Mouse (Mus musculus): ENCODE measurements around the gene Cog5. TPM values are rescaled to one million over a fixed set of nuclear protein-coding genes. Genes with fewer than 3 reads are reported as not detected.

Cog5 gene
- polyA plus RNA-seq, 1 experiment from 2014 or later, result 27.3 TPM

DNA sequence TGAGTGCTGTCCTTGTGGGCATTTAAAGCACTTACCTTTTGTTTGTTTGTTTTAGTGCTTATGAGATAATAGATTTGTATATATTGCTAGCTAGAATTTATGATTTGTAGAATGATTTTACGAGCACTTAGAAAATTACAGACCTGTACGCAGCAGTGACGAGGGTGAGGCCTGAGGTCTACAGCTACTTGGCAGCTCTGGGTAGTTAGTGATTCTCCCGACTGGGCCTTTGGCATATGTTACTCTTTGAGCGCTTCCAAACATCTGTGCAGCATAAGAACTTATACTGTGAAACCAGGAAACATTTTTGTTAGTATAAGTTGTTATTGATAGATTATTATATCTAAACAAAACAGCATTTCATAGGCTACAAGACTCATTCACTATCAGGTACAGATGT is 46.7 kb downstream of the Cog5 start:
- H3K27ac ChIP-seq (ENCODE audit: low read length), result no peak overlapping the region

DNA sequence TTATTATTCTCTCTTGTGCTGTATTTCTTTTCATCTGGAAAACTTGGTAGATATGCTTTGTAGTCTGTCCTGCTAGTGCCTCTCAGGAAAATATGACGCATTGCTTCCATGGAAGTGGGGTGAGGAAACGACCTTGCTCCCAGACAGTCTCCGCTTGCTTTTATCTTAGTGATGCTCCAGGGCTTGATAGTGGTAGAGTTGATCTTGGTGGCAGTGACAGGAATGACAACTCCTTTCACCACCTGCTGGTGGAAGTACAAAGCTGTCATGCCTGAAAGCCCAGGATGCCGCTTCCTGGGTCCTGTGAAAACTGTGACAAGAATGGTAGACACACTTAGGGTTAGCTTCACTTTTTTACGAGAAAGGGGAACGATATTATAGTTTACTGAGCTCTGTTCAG is 49.2 kb downstream of the Cog5 start:
- no peak overlapping the region for H3K4me3 ChIP-seq (ENCODE audit: low read depth, low read length)
- 60% methylated on average over 6 of the region's 6 CpGs for WGBS
- H3K27ac ChIP-seq (ENCODE audit: low read length), result no peak overlapping the region
- no peaks in the 10 kb centered on the region for H3K9me3 ChIP-seq (replicated peaks; ENCODE audit: control insufficient read depth, low read length, poor library complexity, severe bottlenecking)
- no peaks in the 10 kb centered on the region for H3K36me3 ChIP-seq (ENCODE audit: control insufficient read depth, insufficient read depth, low read length)
- ATAC-seq, result no peak
- H3K27me3 ChIP-seq (ENCODE audit: control insufficient read depth, insufficient read depth, low read depth, low read length), result no peaks in the 10 kb centered on the region
- no peaks in the 10 kb centered on the region for H3K4me1 ChIP-seq (ENCODE audit: control insufficient read depth, insufficient read depth, low read length)
- H3K4me2 ChIP-seq (ENCODE audit: low read length), result no peak overlapping the region
- H3K9ac ChIP-seq (ENCODE audit: low read depth, low read length), result no peak overlapping the region

More for the DNA sequence above, 46.7 kb downstream of the Cog5 start:
- 87% methylated on average over 5 of the region's 5 CpGs for WGBS
- Histone ChIP-seq H3K9ac (ENCODE audit: low read depth, low read length) (no peak overlapping the region), H3K27me3 (ENCODE audit: control insufficient read depth, insufficient read depth, low read depth, low read length) (no peaks in the 10 kb centered on the region), H3K36me3 (ENCODE audit: control insufficient read depth, insufficient read depth, low read length) (no peaks in the 10 kb centered on the region), H3K4me3 (ENCODE audit: low read depth, low read length) (no peak overlapping the region), H3K4me1 (ENCODE audit: control insufficient read depth, insufficient read depth, low read length) (no peaks in the 10 kb centered on the region), H3K4me2 (ENCODE audit: low read length) (no peak overlapping the region), H3K9me3 (replicated peaks; ENCODE audit: control insufficient read depth, low read length, poor library complexity, severe bottlenecking) (no peaks in the 10 kb centered on the region)
- ATAC-seq, result no peak

DNA sequence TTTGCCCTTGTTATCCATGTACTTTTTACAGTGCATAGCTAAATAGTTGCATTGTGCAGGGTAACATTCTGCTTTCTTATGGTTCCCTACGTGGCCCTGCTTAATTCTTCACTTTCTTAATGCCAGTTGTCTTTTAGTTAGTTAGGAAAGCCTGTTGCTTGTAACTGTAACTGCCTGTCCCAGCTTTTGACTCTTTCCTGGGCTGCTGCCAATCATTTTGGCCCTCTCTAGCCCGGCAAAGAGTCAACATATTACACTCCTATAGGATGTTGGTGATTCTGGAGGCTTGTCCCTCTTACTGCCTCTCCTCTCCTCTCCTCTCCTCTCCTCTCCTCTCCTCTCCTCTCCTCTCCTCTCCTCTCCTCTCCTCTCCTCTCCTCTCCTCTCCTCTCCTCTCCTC is 51.5 kb downstream of the Cog5 start:
- no peak overlapping the region for H3K4me3 ChIP-seq (ENCODE audit: low read depth, low read length)
- H3K9ac ChIP-seq (ENCODE audit: low read depth, low read length), result no peak overlapping the region
- no peaks in the 10 kb centered on the region for H3K27me3 ChIP-seq (ENCODE audit: control insufficient read depth, insufficient read depth, low read depth, low read length)
- no peaks in the 10 kb centered on the region for H3K9me3 ChIP-seq (replicated peaks; ENCODE audit: control insufficient read depth, low read length, poor library complexity, severe bottlenecking)
- H3K27ac ChIP-seq (ENCODE audit: low read length), result no peak overlapping the region
- no peak for ATAC-seq
- H3K4me1 ChIP-seq (ENCODE audit: control insufficient read depth, insufficient read depth, low read length), result peaks cover 7% of the 10 kb centered on the region
- 79% methylated on average over 2 of the region's 2 CpGs for WGBS
- no peak overlapping the region for H3K4me2 ChIP-seq (ENCODE audit: low read length)
- no peaks in the 10 kb centered on the region for H3K36me3 ChIP-seq (ENCODE audit: control insufficient read depth, insufficient read depth, low read length)

DNA sequence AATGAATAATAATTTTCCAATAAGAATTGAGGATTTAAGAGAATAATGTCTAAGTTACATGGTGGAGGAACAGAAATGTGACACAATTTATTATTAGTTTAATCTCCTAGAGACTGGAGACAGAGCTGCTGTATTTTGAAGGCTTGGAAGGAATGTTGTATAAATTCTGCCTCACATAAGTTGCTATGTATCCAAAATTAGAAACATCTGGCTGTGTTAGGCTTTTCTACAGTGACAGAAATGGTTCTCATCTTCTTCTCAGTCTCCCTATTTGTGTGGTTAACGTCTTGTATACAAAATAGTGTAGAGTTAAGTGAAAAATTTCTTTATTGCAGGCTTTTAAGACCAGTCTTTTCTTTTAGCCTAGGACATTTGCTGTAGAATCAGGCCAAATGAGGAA is 52.9 kb downstream of the Cog5 start:
- no peak overlapping the region for H3K9ac ChIP-seq (ENCODE audit: low read depth, low read length)
- peaks cover 7% of the 10 kb centered on the region for H3K4me1 ChIP-seq (ENCODE audit: control insufficient read depth, insufficient read depth, low read length)
- no peak overlapping the region for H3K27ac ChIP-seq (ENCODE audit: low read length)
- no peaks in the 10 kb centered on the region for H3K9me3 ChIP-seq (replicated peaks; ENCODE audit: control insufficient read depth, low read length, poor library complexity, severe bottlenecking)
- no peaks in the 10 kb centered on the region for H3K36me3 ChIP-seq (ENCODE audit: control insufficient read depth, insufficient read depth, low read length)
- H3K4me3 ChIP-seq (ENCODE audit: low read depth, low read length), result no peak overlapping the region
- no peak overlapping the region for H3K4me2 ChIP-seq (ENCODE audit: low read length)
- ATAC-seq, result no peak
- WGBS, result 83% methylated on average over 1 of the region's 1 CpGs
- H3K27me3 ChIP-seq (ENCODE audit: control insufficient read depth, insufficient read depth, low read depth, low read length), result no peaks in the 10 kb centered on the region

DNA sequence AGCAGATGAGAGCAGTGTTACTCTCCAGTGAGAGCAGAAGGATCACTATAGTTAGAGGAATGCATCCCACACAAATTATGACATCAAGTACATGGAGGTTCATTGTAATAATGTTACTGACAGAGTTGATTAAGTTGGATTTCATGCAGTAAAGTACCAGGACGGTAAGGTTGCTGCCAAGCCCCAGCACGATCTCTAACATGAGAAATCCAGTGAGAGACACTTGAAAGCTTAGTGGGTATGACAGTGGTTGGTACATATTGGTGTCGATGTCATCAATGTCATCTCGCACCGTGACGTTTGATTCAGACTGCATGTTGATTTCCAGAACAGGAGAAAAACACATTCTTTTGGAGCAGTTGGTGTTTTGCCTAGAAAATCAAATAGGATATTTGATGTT is 55.0 kb downstream of the Cog5 start:
- peaks cover 7% of the 10 kb centered on the region for H3K4me1 ChIP-seq (ENCODE audit: control insufficient read depth, insufficient read depth, low read length)
- H3K27ac ChIP-seq (ENCODE audit: low read length), result no peak overlapping the region
- H3K4me3 ChIP-seq (ENCODE audit: low read depth, low read length), result peak overlapping the region; percentile 9; the same call in 1 of the 2 replicates
- WGBS, result 64% methylated on average over 6 of the region's 6 CpGs
- no peaks in the 10 kb centered on the region for H3K36me3 ChIP-seq (ENCODE audit: control insufficient read depth, insufficient read depth, low read length)
- peak overlapping the region; percentile 33 for H3K4me2 ChIP-seq (ENCODE audit: low read length)
- no peak for ATAC-seq
- no peaks in the 10 kb centered on the region for H3K27me3 ChIP-seq (ENCODE audit: control insufficient read depth, insufficient read depth, low read depth, low read length)
- no peak overlapping the region for H3K9ac ChIP-seq (ENCODE audit: low read depth, low read length)
- H3K9me3 ChIP-seq (replicated peaks; ENCODE audit: control insufficient read depth, low read length, poor library complexity, severe bottlenecking), result no peaks in the 10 kb centered on the region

DNA sequence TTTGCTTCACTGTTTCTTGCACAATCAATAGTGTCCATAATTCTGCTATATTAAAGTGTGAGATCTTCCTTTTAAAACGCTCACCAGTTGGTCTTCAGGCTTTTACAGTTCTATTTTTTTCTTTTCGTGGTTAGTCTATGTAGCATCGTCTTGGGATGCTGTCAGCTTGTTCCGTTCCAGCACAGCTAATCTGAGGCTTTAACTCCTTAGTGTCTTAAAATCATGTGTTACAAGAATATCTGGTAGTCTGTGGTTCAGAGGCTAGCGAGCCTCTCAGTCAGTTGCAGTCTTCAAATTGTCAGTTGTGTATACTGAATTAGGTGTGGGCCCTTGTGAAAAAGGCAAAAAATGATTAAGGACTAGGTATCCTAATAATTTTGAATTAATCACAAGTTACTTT is 57.6 kb downstream of the Cog5 start:
- Histone ChIP-seq H3K27me3 (ENCODE audit: control insufficient read depth, insufficient read depth, low read depth, low read length) (no peaks in the 10 kb centered on the region), H3K27ac (ENCODE audit: low read length) (peak overlapping the region; percentile 72), H3K4me2 (ENCODE audit: low read length) (peak overlapping the region; percentile 64), H3K4me3 (ENCODE audit: low read depth, low read length) (peak overlapping the region; percentile 47), H3K9ac (ENCODE audit: low read depth, low read length) (peak overlapping the region; percentile 62), H3K36me3 (ENCODE audit: control insufficient read depth, insufficient read depth, low read length) (no peaks in the 10 kb centered on the region), H3K9me3 (replicated peaks; ENCODE audit: control insufficient read depth, low read length, poor library complexity, severe bottlenecking) (no peaks in the 10 kb centered on the region), H3K4me1 (ENCODE audit: control insufficient read depth, insufficient read depth, low read length) (peaks cover 7% of the 10 kb centered on the region)
- WGBS, result 8% methylated on average over 5 of the region's 5 CpGs
- peak; percentile 50 for ATAC-seq

DNA sequence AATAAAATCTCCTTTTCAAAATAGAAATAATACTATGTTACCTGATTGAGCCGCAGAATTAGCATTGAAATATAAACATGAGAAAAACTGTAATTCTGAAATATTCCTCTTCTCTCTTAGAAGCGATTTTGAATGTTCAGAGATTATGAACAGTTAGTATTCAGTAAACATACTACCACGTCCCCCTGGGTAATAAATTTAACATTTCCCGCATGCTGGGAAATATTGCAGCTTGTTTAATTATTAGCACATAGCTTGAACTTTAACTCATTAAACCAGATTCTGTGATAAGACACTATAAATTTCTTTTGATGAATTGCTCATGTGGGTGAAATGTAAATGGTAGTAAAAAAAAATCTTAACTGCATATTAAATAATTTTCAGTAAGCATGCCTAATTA is 58.1 kb downstream of the Cog5 start:
- no peak overlapping the region; the same call in 1 of the 2 replicates for H3K27ac ChIP-seq (ENCODE audit: low read length)
- no peak overlapping the region for H3K9ac ChIP-seq (ENCODE audit: low read depth, low read length)
- no peaks in the 10 kb centered on the region for H3K9me3 ChIP-seq (replicated peaks; ENCODE audit: control insufficient read depth, low read length, poor library complexity, severe bottlenecking)

DNA sequence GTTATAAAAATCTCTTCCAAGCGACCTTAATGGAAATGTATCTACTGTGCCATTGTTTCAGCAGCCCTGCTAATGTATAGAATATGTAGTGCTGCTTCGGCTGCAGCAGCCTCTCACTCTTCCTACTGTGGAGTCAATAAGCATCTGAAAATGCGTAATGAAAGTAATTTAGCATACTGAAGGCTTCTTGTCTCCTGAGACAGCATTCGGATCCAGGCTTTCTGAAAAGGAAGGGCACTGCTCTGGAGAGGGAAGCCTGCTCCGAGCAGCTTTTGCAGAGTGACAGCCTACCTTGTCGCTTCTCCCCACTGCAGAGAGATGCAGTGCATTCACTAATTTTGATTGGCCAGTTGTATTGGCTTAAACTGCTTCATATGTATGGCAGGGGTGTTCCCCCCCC is 58.9 kb downstream of the Cog5 start, which contains the start of gene Gpr22:
Gene Gpr22, minus strand, starts transcription at position 348 of the 400 bp plus-strand sequence.
- H3K4me2 ChIP-seq (ENCODE audit: low read length), result peak within 1 kb of the TSS; percentile 43
- H3K4me3 ChIP-seq (ENCODE audit: low read depth, low read length), result peak within 1 kb of the TSS; percentile 49
- no peaks in the 10 kb centered on the region for H3K36me3 ChIP-seq (ENCODE audit: control insufficient read depth, insufficient read depth, low read length)
- peak within 1 kb of the TSS; percentile 81 for H3K27ac ChIP-seq (ENCODE audit: low read length)
- H3K4me1 ChIP-seq (ENCODE audit: control insufficient read depth, insufficient read depth, low read length), result peaks cover 7% of the 10 kb centered on the region
- WGBS, result 8% methylated on average over 6 of the region's 6 CpGs
- no peaks in the 10 kb centered on the region for H3K9me3 ChIP-seq (replicated peaks; ENCODE audit: control insufficient read depth, low read length, poor library complexity, severe bottlenecking)
- peak; percentile 96 for ATAC-seq
- H3K9ac ChIP-seq (ENCODE audit: low read depth, low read length), result peak within 1 kb of the TSS; percentile 64
- no peaks in the 10 kb centered on the region for H3K27me3 ChIP-seq (ENCODE audit: control insufficient read depth, insufficient read depth, low read depth, low read length)

More for the DNA sequence above, 58.1 kb downstream of the Cog5 start:
- Histone ChIP-seq H3K4me2 (ENCODE audit: low read length) (peak overlapping the region; percentile 28; the same call in 1 of the 2 replicates), H3K27me3 (ENCODE audit: control insufficient read depth, insufficient read depth, low read depth, low read length) (no peaks in the 10 kb centered on the region), H3K36me3 (ENCODE audit: control insufficient read depth, insufficient read depth, low read length) (no peaks in the 10 kb centered on the region), H3K4me1 (ENCODE audit: control insufficient read depth, insufficient read depth, low read length) (peaks cover 7% of the 10 kb centered on the region), H3K4me3 (ENCODE audit: low read depth, low read length) (peak overlapping the region; percentile 15; the same call in 1 of the 2 replicates)
- no peak for ATAC-seq
- 58% methylated on average over 4 of the region's 4 CpGs for WGBS

DNA sequence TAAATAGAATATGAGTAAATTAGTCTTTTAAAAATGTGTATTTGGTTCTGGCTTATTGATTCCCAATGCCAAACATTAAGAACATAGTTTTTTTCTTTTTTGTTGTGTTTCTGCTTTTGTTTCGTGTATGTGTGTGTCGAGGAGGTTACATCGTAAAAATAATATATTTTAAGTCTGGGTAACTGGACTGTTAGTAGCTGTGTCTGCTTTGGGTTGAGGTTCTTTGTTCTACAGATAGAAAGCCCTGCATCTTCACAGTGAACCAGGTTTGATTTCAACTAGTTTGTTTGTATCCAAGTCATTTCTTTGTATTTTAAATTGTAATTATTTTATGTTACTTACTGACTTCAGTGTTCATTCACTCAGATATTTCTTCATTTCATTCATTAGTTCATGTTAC is 59.4 kb downstream of the Cog5 start:
- 74% methylated on average over 3 of the region's 3 CpGs for WGBS
- Histone ChIP-seq H3K36me3 (ENCODE audit: control insufficient read depth, insufficient read depth, low read length) (no peaks in the 10 kb centered on the region), H3K4me3 (ENCODE audit: low read depth, low read length) (peak overlapping the region; percentile 49), H3K27me3 (ENCODE audit: control insufficient read depth, insufficient read depth, low read depth, low read length) (no peaks in the 10 kb centered on the region), H3K27ac (ENCODE audit: low read length) (peak overlapping the region; percentile 81), H3K4me2 (ENCODE audit: low read length) (peak overlapping the region; percentile 43), H3K9ac (ENCODE audit: low read depth, low read length) (peak overlapping the region; percentile 64), H3K9me3 (replicated peaks; ENCODE audit: control insufficient read depth, low read length, poor library complexity, severe bottlenecking) (no peaks in the 10 kb centered on the region), H3K4me1 (ENCODE audit: control insufficient read depth, insufficient read depth, low read length) (peaks cover 7% of the 10 kb centered on the region)
- peak; percentile 71; the same call in 1 of the 2 replicates for ATAC-seq

Measured in midbrain, embryonic 16.5 days (tissue).